Mouse (Mus musculus): ENCODE results near the gene Abcc8. TPM values are rescaled to one million over a fixed set of nuclear protein-coding genes. Genes with fewer than 3 reads are reported as not detected.

The Abcc8 gene
- polyA plus RNA-seq, 1 experiment = 4.1 TPM

DNA sequence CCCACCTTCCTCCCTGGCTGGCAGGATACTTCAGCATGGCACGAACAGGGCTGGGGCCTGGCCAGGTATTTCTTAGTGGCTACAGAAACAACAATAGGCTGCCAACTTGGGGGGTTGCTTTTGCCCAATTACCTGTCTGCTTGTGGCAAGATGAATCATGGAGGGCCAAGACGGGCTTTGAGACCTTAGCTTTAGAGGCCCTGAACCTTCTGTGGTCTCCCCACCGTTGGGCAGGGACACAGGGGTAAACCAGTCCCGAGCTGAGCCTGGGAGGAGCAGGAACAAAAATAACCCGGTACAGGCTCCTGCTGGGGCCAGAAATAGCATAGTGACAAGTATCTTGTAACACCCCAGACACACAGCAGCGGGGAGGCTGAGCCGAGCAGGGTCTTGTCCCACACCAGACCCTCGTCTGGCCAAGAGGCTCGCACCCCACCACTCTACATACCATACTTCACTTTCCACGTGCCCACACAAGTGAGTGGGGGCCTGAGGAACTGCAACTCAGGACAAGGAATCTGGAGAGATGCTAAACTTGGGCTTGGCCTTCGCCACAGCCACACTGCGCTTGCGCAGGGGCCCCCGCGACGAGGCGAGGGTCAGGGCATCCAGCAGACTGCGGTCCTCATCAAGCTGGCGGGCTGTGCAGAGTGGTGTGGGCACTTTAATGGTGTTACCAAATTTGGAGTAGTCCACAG, 81.5 kb downstream of the Abcc8 start:
- Histone ChIP-seq H3K4me3 (ENCODE audit: control insufficient read depth, insufficient read depth, low read length) (no peak overlapping the region), H3K27me3 (ENCODE audit: control insufficient read depth, insufficient read depth, low read length) (no peaks in the 10 kb centered on the region; the same call in 1 of the 2 replicates), H3K27ac (ENCODE audit: control insufficient read depth, insufficient read depth, low read length) (no peak overlapping the region), H3K4me1 (replicated peaks; ENCODE audit: control insufficient read depth, insufficient read depth, low read length) (no peaks in the 10 kb centered on the region), H3K36me3 (ENCODE audit: control insufficient read depth, insufficient read depth, low read length) (no peaks in the 10 kb centered on the region)
- DNase-seq = no peak
- 84% methylated on average over 19 of the region's 19 CpGs for WGBS
- TF ChIP-seq CTCF (IDR thresholded peaks at IDR 0.05; ENCODE audit: borderline replicate concordance, control insufficient read depth, extremely low read depth, insufficient read depth, low read length, poor library complexity) = no peak
- no peak for TF ChIP-seq POLR2A (IDR thresholded peaks at IDR 0.05; ENCODE audit: control insufficient read depth, extremely low read depth, insufficient read depth, low read length, poor library complexity)

DNA sequence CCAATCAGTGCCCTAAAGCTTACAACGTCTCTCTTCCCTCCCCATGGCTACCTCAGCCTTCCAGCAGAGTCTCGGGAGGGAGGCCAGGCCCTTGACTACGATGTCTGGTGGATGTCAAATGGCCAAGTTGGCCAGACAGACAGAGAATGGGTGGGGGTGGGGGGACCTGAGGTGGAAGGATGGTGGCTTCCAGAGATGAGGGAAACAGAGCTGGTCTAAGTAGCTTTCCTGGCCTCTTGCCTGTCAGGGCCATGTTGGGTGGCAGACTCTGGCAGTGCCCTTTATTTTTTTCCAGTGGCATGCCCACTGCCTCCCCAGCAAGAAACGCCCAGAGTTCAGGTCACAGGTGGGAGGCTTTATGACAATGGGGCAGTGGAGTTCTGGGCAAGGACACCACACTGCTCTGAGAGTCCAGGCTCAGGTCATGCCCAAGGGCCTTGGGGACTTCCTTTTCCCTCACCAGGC, 82.5 kb downstream of the Abcc8 start:
- Histone ChIP-seq H3K27ac (ENCODE audit: control insufficient read depth, insufficient read depth, low read length) (no peak overlapping the region), H3K27me3 (ENCODE audit: control insufficient read depth, insufficient read depth, low read length) (no peaks in the 10 kb centered on the region; the same call in 1 of the 2 replicates), H3K36me3 (ENCODE audit: control insufficient read depth, insufficient read depth, low read length) (no peaks in the 10 kb centered on the region), H3K4me1 (replicated peaks; ENCODE audit: control insufficient read depth, insufficient read depth, low read length) (no peaks in the 10 kb centered on the region), H3K4me3 (ENCODE audit: control insufficient read depth, insufficient read depth, low read length) (no peak overlapping the region)
- no peak for TF ChIP-seq POLR2A (IDR thresholded peaks at IDR 0.05; ENCODE audit: control insufficient read depth, extremely low read depth, insufficient read depth, low read length, poor library complexity)
- TF ChIP-seq CTCF (IDR thresholded peaks at IDR 0.05; ENCODE audit: borderline replicate concordance, control insufficient read depth, extremely low read depth, insufficient read depth, low read length, poor library complexity) = no peak
- DNase-seq = no peak
- 93% methylated on average over 4 of the region's 4 CpGs for WGBS

DNA sequence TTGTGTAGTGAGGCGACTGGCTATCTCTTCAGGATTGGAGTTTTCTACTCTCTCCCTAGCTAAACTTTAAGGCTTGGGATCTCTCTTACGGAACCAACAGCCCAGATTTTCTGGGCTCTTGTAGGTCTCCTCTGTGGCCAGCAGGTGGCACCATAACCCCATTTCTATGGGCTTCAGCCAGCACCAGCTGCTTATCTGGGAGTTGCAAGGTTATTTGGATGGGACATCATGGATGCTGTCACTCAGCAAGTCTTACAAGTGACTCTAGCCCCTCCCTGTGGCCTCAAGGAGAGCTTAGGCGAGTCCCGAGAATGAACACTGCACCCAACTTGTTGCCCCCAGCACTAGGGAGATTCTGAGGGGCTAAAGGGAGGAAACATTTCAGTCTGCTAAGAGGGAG, 83.7 kb downstream of the Abcc8 start:
- 4% methylated on average over 4 of the region's 4 CpGs for WGBS
- H3K4me3 ChIP-seq (ENCODE audit: control insufficient read depth, insufficient read depth, low read length) = no peak overlapping the region
- H3K27me3 ChIP-seq (ENCODE audit: control insufficient read depth, insufficient read depth, low read length) = no peaks in the 10 kb centered on the region; the same call in 1 of the 2 replicates
- TF ChIP-seq CTCF (IDR thresholded peaks at IDR 0.05; ENCODE audit: borderline replicate concordance, control insufficient read depth, extremely low read depth, insufficient read depth, low read length, poor library complexity) (peak; percentile 60; the same call in 1 of the 2 replicates), POLR2A (IDR thresholded peaks at IDR 0.05; ENCODE audit: control insufficient read depth, extremely low read depth, insufficient read depth, low read length, poor library complexity) (no peak)
- peak; percentile 43 for DNase-seq
- H3K27ac ChIP-seq (ENCODE audit: control insufficient read depth, insufficient read depth, low read length) = no peak overlapping the region
- H3K36me3 ChIP-seq (ENCODE audit: control insufficient read depth, insufficient read depth, low read length) = no peaks in the 10 kb centered on the region
- no peaks in the 10 kb centered on the region for H3K4me1 ChIP-seq (replicated peaks; ENCODE audit: control insufficient read depth, insufficient read depth, low read length)

DNA sequence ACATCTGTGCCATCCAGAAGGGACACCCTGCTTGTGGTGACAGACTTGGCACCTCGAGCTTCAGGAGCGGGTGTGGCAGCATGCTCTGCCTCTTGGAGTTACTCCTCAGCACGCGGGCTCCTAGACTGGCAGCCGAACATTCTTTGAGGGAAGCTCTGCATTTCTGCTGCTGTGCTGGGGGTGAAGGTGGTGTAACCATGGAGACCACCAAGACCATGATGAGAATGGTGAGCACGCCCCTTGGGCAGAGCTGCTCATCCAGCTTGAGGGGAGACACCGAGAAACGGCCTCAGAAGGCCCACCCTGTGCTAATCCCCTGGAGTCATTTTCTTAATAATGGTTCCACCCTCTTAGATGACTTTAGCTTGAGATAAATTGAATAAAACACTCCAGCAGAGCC, 87.0 kb downstream of the Abcc8 start:
- Histone ChIP-seq H3K4me1 (replicated peaks; ENCODE audit: control insufficient read depth, insufficient read depth, low read length) (no peaks in the 10 kb centered on the region), H3K4me3 (ENCODE audit: control insufficient read depth, insufficient read depth, low read length) (no peak overlapping the region), H3K27me3 (ENCODE audit: control insufficient read depth, insufficient read depth, low read length) (no peaks in the 10 kb centered on the region), H3K36me3 (ENCODE audit: control insufficient read depth, insufficient read depth, low read length) (no peaks in the 10 kb centered on the region), H3K27ac (ENCODE audit: control insufficient read depth, insufficient read depth, low read length) (no peak overlapping the region)
- DNase-seq = no peak
- TF ChIP-seq CTCF (IDR thresholded peaks at IDR 0.05; ENCODE audit: borderline replicate concordance, control insufficient read depth, extremely low read depth, insufficient read depth, low read length, poor library complexity) = no peak
- TF ChIP-seq POLR2A (IDR thresholded peaks at IDR 0.05; ENCODE audit: control insufficient read depth, extremely low read depth, insufficient read depth, low read length, poor library complexity) = no peak
- 84% methylated on average over 8 of the region's 8 CpGs for WGBS

DNA sequence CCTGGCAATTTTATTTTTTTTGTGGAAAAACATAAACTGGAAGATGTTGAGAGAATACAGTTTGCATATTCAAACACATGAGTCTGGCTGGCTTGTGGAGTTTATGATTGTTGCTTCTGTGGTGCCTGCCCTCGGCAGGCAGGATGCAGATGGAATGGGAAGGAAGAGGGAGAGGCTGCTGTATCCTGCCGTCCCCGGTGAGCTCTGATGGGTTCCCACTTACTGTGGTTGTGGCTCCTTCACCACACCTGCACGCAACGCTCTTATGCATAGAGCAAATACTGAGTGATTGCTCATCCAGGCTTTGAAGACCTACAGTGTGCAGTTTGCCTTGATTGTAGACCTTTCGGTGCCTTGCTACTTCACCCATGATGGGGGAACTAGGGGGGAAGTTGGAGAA, 91.6 kb downstream of the Abcc8 start:
- Histone ChIP-seq H3K4me1 (replicated peaks; ENCODE audit: control insufficient read depth, insufficient read depth, low read length) (no peaks in the 10 kb centered on the region), H3K36me3 (ENCODE audit: control insufficient read depth, insufficient read depth, low read length) (peaks cover 11% of the 10 kb centered on the region), H3K4me3 (ENCODE audit: control insufficient read depth, insufficient read depth, low read length) (no peak overlapping the region), H3K27me3 (ENCODE audit: control insufficient read depth, insufficient read depth, low read length) (no peaks in the 10 kb centered on the region), H3K27ac (ENCODE audit: control insufficient read depth, insufficient read depth, low read length) (no peak overlapping the region)
- no peak for DNase-seq
- WGBS = 13% methylated on average over 6 of the region's 6 CpGs
- TF ChIP-seq CTCF (IDR thresholded peaks at IDR 0.05; ENCODE audit: borderline replicate concordance, control insufficient read depth, extremely low read depth, insufficient read depth, low read length, poor library complexity) (no peak), POLR2A (IDR thresholded peaks at IDR 0.05; ENCODE audit: control insufficient read depth, extremely low read depth, insufficient read depth, low read length, poor library complexity) (no peak)

DNA sequence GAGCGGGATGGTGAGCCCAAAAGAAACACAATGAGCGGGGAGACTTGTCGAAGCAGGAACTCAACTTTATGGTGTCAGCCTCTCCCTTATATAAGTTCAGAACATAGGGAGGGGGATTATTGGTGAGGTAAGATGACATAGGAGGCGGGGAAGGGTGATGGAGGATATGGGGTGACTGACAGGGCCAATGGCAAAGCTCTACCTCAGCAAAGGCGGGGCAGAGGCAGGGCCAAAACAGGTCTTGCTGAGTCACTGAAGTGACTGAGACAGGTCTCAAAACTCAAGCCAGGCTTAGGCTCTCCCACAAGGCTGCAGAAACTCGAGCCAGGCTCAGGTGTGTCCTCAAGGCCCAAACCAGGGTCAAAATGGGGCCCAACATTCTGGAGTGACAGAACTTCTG, 93.5 kb downstream of the Abcc8 start:
- 90% methylated on average over 6 of the region's 6 CpGs for WGBS
- Histone ChIP-seq H3K36me3 (ENCODE audit: control insufficient read depth, insufficient read depth, low read length) (peaks cover 27% of the 10 kb centered on the region), H3K27ac (ENCODE audit: control insufficient read depth, insufficient read depth, low read length) (no peak overlapping the region), H3K27me3 (ENCODE audit: control insufficient read depth, insufficient read depth, low read length) (no peaks in the 10 kb centered on the region), H3K4me3 (ENCODE audit: control insufficient read depth, insufficient read depth, low read length) (no peak overlapping the region), H3K4me1 (replicated peaks; ENCODE audit: control insufficient read depth, insufficient read depth, low read length) (no peaks in the 10 kb centered on the region)
- no peak for DNase-seq
- TF ChIP-seq CTCF (IDR thresholded peaks at IDR 0.05; ENCODE audit: borderline replicate concordance, control insufficient read depth, extremely low read depth, insufficient read depth, low read length, poor library complexity) = no peak
- no peak for TF ChIP-seq POLR2A (IDR thresholded peaks at IDR 0.05; ENCODE audit: control insufficient read depth, extremely low read depth, insufficient read depth, low read length, poor library complexity)

All from thymus, adult 2 months (tissue).